Mouse (Mus musculus) liver, embryonic 12.5 days (tissue): ENCODE results near the gene Arntl2. TPM values are rescaled to one million over a fixed set of nuclear protein-coding genes. Genes with fewer than 3 reads are reported as not detected.

Experiments
- ATAC-seq: fragments of 200-750 bp; cut with Nextera tagmentation; 2 replicates; pipeline ENCODE4 v1.8.0; 2017; ENCODE audit warnings: moderate number of reproducible peaks, mild to moderate bottlenecking, moderate library complexity
- H3K27ac ChIP-seq: fragments of 300-500 bp; sonication (generic); 2 replicates; pipeline ENCODE4 v1.5.1; 2016; ENCODE audit warnings: mild to moderate bottlenecking
- H3K27me3 ChIP-seq: fragments of 300-500 bp; sonication (generic); replicated peaks from 2 replicates; pipeline ENCODE4 v1.6.1; 2016; ENCODE audit warnings: mild to moderate bottlenecking, moderate library complexity
- H3K36me3 ChIP-seq: fragments of 300-500 bp; sonication (generic); 2 replicates; pipeline ENCODE4 v1.6.1; 2016; ENCODE audit warnings: mild to moderate bottlenecking, moderate library complexity
- H3K4me1 ChIP-seq: fragments of 300-500 bp; sonication (generic); 2 replicates; pipeline ENCODE4 v1.6.1; 2016
- H3K4me2 ChIP-seq: fragments of 300-500 bp; sonication (generic); 2 replicates; pipeline ENCODE4 v1.6.1; 2016; ENCODE audit warnings: mild to moderate bottlenecking, moderate library complexity
- H3K4me3 ChIP-seq: fragments of 300-500 bp; sonication (generic); 2 replicates; pipeline ENCODE4 v1.5.1; 2016; ENCODE audit warnings: mild to moderate bottlenecking, moderate library complexity
- H3K9ac ChIP-seq: fragments of 300-500 bp; sonication (generic); 2 replicates; pipeline ENCODE4 v1.6.1; 2016; ENCODE audit warnings: mild to moderate bottlenecking, moderate library complexity
- H3K9me3 ChIP-seq: fragments of 300-500 bp; sonication (generic); replicated peaks from 2 replicates; pipeline ENCODE4 v1.6.1; 2016; ENCODE audit warnings: mild to moderate bottlenecking, moderate library complexity
- WGBS: fragments of 180-500 bp; shearing (Covaris S2); methylation state at CpG from one replicate; pipeline ENCODE4 v1.1.7; 2016; ENCODE audit not compliant: insufficient replicate concordance; 5-methylcytosine and 5-hydroxymethylcytosine counted together
- polyA plus RNA-seq: library from polyadenylated mRNA; unstranded; fragments of >200 nt; fragmentation: Nextera tagmentation; extraction: Ambion mirVana; gene quantifications from 2 replicates; pipeline ENCODE4 v1.2.1, GENCODE M21; 2016

Arntl2 gene
- polyA plus RNA-seq, 1 experiment from 2014 or later, result 0.94 TPM

DNA sequence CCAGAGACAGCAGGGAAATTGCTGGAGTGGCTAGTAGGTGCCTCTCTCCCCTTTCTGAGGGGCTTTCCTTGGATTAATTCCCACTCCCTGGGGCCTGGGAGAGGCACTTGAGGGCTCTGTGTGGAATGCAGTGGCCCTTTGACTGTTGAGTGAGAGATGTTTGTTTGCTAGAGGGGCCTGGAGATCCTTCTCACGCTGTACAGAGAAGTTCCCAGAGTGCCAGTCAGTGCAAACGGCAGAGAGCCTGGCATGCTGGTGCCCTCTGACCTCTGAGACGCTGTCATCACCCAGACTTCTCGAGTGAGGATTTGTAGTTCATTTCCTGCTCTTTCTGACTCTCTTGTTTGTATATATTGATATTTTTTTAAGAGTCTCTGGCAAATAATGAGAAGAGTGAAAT lies 39.9 kb downstream of the Arntl2 start:
- no peaks in the 10 kb centered on the region for H3K36me3 ChIP-seq
- no peaks in the 10 kb centered on the region for H3K9me3 ChIP-seq
- H3K27me3 ChIP-seq, result no peaks in the 10 kb centered on the region
- no peak for ATAC-seq
- no peak overlapping the region for H3K4me2 ChIP-seq
- H3K4me1 ChIP-seq, result no peaks in the 10 kb centered on the region; the same call in 1 of the 2 replicates
- no peak overlapping the region for H3K27ac ChIP-seq
- H3K9ac ChIP-seq, result no peak overlapping the region
- 44% methylated on average over 4 of the region's 4 CpGs for WGBS
- no peak overlapping the region for H3K4me3 ChIP-seq

DNA sequence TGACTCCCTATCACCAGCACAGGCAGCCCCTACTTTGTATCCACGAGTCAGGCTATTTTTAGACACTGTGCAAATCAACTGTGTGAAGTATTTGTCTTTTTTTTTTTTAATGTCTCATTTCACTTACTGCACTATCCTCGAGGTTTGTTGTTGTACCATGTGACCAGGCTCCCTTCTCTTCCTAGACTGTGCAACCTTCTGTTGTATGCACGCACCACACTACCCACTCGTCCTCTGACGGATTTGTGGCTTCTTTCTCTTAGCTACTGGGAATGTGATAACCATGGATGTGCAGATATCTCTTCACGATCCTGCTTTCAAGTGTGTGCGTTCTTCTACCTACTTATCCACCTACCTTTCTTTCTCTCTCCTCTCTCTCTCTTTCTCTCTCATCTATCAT lies 41.5 kb downstream of the Arntl2 start:
- 62% methylated on average over 7 of the region's 7 CpGs for WGBS
- no peaks in the 10 kb centered on the region; the same call in 1 of the 2 replicates for H3K4me1 ChIP-seq
- no peaks in the 10 kb centered on the region for H3K36me3 ChIP-seq
- no peaks in the 10 kb centered on the region for H3K9me3 ChIP-seq
- no peak overlapping the region for H3K27ac ChIP-seq
- H3K4me3 ChIP-seq, result no peak overlapping the region
- H3K9ac ChIP-seq, result no peak overlapping the region
- no peak for ATAC-seq
- H3K4me2 ChIP-seq, result no peak overlapping the region
- H3K27me3 ChIP-seq, result no peaks in the 10 kb centered on the region

DNA sequence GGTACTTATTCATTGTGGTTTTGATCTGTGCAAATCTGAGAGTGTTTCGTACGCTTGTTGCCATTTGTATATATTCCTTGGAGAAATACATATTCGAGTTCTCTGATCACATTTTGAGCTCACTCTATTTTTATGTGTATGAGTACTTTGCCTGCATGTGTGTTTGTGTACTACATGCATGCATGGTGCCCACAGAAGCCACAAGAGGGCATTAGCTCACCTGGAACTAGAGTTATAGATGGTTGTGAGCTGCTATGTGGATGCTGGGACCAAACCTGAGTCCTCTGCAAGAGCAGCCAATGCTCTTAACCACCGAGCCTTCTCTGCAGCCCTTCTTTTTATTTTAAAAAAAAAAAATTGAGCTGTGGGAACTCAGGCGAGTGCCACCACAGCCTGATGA lies 42.5 kb downstream of the Arntl2 start:
- H3K27me3 ChIP-seq, result no peaks in the 10 kb centered on the region
- no peak for ATAC-seq
- no peak overlapping the region for H3K4me3 ChIP-seq
- H3K36me3 ChIP-seq, result no peaks in the 10 kb centered on the region
- WGBS, result 71% methylated on average over 5 of the region's 5 CpGs
- H3K9me3 ChIP-seq, result no peaks in the 10 kb centered on the region
- no peaks in the 10 kb centered on the region; the same call in 1 of the 2 replicates for H3K4me1 ChIP-seq
- H3K27ac ChIP-seq, result no peak overlapping the region
- no peak overlapping the region for H3K9ac ChIP-seq
- no peak overlapping the region for H3K4me2 ChIP-seq

DNA sequence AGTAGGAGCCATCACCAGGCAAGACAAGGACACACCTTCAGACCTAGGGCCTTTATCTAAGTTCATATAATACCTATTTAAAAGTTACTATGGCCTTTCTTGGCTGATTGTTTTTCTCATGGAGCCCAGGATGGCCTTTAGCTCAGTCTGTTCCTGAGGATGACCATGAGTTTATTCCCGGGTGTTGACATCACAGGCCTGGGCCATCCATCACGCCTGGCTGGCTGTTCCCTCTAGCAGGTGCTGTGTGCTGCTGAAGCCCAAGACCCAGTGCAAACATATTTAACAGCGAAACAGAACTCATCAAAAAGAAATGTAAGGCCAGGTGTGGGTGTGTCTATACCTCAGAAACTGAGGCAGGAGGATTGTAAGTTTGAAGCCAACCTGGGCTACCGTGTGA lies 43.0 kb downstream of the Arntl2 start:
- no peak overlapping the region for H3K27ac ChIP-seq
- 72% methylated on average over 4 of the region's 4 CpGs for WGBS

DNA sequence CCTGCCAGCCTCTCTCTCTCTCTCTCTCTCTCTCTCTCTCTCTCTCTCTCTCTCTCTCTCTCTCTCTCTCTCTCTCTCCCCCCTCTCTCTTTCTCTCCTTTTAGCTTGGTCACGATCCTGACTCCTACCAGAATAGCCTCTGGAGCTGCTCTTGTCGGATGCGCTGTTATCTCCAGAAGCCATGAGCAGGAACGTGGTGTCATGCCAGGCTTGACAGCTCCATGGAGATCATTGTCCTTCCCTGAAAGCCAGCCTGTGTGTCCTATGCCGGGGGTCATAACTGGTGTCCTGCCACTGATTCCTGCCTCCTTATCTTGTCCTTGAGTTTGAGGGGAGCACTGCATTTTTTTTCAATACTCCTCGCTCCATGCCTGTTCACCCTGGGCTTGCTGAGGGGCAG lies 49.0 kb downstream of the Arntl2 start:
- no peak overlapping the region for H3K27ac ChIP-seq
- H3K27me3 ChIP-seq, result no peaks in the 10 kb centered on the region
- H3K4me1 ChIP-seq, result peaks cover 23% of the 10 kb centered on the region
- H3K9me3 ChIP-seq, result no peaks in the 10 kb centered on the region
- H3K4me2 ChIP-seq, result no peak overlapping the region
- no peak overlapping the region for H3K4me3 ChIP-seq
- no peaks in the 10 kb centered on the region for H3K36me3 ChIP-seq
- H3K9ac ChIP-seq, result no peak overlapping the region
- WGBS, result 56% methylated on average over 6 of the region's 6 CpGs
- ATAC-seq, result no peak

More for the DNA sequence above, 43.0 kb downstream of the Arntl2 start:
- Histone ChIP-seq H3K9me3 (no peaks in the 10 kb centered on the region), H3K36me3 (no peaks in the 10 kb centered on the region), H3K4me3 (no peak overlapping the region), H3K4me2 (no peak overlapping the region), H3K27me3 (no peaks in the 10 kb centered on the region), H3K9ac (no peak overlapping the region), H3K4me1 (no peaks in the 10 kb centered on the region; the same call in 1 of the 2 replicates)
- no peak for ATAC-seq

DNA sequence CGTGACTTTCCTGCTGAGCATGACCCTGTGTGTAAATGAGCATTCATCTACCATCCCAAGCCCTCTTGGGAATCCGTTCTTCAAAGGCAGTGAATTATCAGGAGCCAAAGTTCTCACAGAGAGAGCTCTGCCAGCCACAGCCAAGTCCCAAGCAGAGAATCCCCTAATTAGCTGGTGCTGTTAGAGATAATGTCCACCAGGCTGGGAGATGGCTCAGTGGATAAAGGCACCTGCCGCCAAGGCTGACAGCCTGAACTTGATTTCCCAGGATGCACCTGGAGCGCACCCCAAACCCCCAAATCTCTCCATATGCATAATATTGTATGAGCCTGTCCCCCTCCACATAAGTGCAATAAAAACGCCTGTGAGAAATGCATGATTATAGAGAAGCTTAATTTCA lies 49.5 kb downstream of the Arntl2 start:
- ATAC-seq, result no peak
- no peak overlapping the region for H3K4me3 ChIP-seq
- no peaks in the 10 kb centered on the region for H3K27me3 ChIP-seq
- H3K4me1 ChIP-seq, result peaks cover 28% of the 10 kb centered on the region
- WGBS, result 61% methylated on average over 5 of the region's 5 CpGs
- H3K36me3 ChIP-seq, result no peaks in the 10 kb centered on the region
- no peak overlapping the region for H3K9ac ChIP-seq
- H3K9me3 ChIP-seq, result no peaks in the 10 kb centered on the region
- H3K27ac ChIP-seq, result no peak overlapping the region
- no peak overlapping the region for H3K4me2 ChIP-seq

DNA sequence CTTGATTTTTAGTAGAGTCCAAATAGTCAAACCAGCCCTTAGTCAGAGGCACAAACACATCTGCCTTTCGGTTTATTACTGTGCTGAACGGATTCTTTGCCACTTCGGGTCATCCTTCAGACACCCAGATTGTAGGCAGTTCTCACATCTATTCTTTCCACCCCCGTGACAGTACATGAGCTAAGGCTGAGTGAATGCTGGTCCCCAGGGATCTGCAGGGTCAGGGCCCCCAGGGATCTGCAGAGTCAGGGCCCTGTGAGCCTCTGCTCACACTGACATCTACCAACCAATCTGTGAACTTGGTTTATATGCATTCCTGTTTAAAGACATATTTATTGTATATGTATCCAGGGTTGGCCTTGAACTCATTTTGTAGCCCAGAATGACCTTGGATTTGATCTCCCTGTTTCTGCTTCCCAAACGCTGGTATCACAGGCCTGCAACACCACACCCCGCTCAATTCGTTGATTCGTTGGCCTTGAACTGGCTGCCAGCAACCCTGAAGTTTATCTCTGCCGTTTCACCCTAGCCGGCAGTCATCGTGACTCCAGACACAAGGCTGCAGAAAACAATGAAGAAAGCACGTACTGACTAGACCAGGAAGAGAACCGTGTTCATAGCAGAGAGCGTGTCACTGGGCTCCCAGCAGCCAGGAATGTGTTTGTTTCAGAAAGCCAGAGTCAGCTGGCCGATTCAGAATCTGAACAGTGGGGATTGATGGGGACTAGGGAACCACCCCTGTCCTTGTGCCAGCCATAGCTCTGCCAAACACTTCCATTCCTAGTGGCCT lies 50.3 kb downstream of the Arntl2 start:
- H3K27ac ChIP-seq, result no peak overlapping the region
- WGBS, result 54% methylated on average over 15 of the region's 15 CpGs
- no peaks in the 10 kb centered on the region for H3K27me3 ChIP-seq
- H3K4me1 ChIP-seq, result peaks cover 35% of the 10 kb centered on the region
- H3K9me3 ChIP-seq, result no peaks in the 10 kb centered on the region
- no peak overlapping the region for H3K9ac ChIP-seq
- no peak overlapping the region for H3K4me3 ChIP-seq
- H3K4me2 ChIP-seq, result no peak overlapping the region
- ATAC-seq, result peak; percentile 34; the same call in 1 of the 2 replicates
- H3K36me3 ChIP-seq, result no peaks in the 10 kb centered on the region

DNA sequence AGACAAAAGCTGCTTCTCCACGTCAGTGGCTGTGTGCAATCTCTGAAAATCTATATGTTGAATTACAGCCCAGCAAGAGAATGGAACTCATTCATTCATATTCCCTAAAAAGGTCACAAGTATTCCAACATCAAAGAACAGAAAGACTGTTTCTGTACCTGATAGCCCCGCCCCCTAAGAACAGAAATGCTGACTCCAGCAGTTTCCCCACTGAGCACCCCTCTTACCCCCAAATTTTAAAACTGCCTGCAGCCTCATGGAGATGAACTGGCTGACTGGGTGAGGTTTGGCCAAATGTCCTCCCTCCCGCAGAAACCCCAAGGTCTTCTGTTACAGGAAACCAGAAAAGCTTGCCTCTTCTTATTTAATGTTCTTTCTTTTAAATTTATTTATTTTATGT lies 51.5 kb downstream of the Arntl2 start:
- Histone ChIP-seq H3K27ac (no peak overlapping the region), H3K9ac (no peak overlapping the region), H3K4me2 (no peak overlapping the region), H3K27me3 (no peaks in the 10 kb centered on the region), H3K4me3 (no peak overlapping the region), H3K9me3 (no peaks in the 10 kb centered on the region), H3K36me3 (no peaks in the 10 kb centered on the region), H3K4me1 (peaks cover 36% of the 10 kb centered on the region)
- no peak for ATAC-seq
- WGBS, result 69% methylated on average over 3 of the region's 3 CpGs

DNA sequence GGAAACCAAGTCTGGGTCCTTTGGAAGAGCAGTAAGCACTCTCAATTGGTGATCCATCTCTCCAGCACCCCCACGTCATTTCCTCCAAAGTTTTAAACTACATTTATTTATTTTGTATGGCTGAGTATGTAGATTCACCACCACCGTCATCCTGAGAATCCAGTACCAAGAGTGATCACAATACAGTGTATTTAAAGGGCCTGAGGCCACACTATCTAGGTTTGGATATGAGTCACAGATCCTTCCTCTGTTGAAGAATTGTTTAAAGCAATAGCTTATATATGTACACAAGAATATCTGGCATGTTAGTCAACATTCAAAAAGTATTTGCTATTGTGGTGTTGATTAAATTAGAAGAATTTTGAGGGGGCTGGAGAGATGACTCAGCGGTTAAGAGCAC lies 52.4 kb downstream of the Arntl2 start:
- 71% methylated on average over 3 of the region's 3 CpGs for WGBS
- H3K36me3 ChIP-seq, result no peaks in the 10 kb centered on the region
- H3K4me1 ChIP-seq, result peaks cover 45% of the 10 kb centered on the region
- H3K9me3 ChIP-seq, result no peaks in the 10 kb centered on the region
- no peak for ATAC-seq
- H3K4me2 ChIP-seq, result no peak overlapping the region
- no peak overlapping the region for H3K27ac ChIP-seq
- no peak overlapping the region for H3K4me3 ChIP-seq
- H3K9ac ChIP-seq, result no peak overlapping the region
- H3K27me3 ChIP-seq, result no peaks in the 10 kb centered on the region

DNA sequence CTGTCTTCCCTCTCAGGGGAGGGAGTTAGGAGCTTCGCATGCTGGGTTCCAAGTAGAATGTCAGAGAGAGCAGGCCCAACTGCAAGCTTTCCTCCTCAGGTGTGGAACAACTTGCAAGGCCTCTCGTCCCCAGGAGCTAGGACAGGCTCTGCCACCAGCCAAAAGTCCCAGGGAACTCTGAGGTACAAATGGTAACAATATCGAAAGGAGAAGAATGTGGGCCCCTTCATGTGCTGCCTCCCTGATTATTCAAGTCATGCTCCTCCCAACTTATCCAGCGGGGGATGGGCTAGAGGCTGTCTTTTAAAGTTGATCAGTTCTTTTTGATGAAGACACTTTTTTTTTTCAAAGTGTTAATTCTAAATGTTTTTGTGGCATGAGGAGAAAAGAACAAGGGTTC lies 54.2 kb downstream of the Arntl2 start, which contains the start of gene Smco2:
Smco2 (plus strand) TSS at position 55 of the 400 bp plus-strand sequence.
- H3K9me3 ChIP-seq, result no peaks in the 10 kb centered on the region
- H3K27me3 ChIP-seq, result no peaks in the 10 kb centered on the region
- no peak within 1 kb of the TSS for H3K4me3 ChIP-seq
- 48% methylated on average over 4 of the region's 4 CpGs for WGBS
- H3K27ac ChIP-seq, result peak within 1 kb of the TSS; percentile 39; the same call in 1 of the 2 replicates
- H3K36me3 ChIP-seq, result no peaks in the 10 kb centered on the region
- H3K9ac ChIP-seq, result no peak within 1 kb of the TSS
- peak within 1 kb of the TSS; percentile 43 for H3K4me2 ChIP-seq
- peaks cover 48% of the 10 kb centered on the region for H3K4me1 ChIP-seq
- ATAC-seq, result peak; percentile 76; the same call in 1 of the 2 replicates

DNA sequence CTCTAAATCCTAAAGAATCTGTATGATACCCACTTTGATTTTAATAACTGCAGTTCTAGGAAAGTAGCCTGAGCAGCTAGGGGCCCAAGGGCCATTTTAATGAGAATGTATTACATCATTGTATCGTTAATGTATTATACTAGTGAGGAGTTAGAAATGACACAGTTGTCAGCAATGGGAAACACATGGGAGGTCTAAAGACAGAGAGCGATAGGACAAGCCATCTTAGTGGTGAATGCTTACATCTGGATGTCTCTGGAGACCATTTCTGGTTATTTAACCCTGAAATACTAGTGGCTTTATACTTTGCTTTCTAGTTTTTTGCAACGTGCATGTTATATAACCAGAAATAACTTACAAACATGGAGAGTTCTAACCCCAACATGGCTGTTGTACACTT lies 56.1 kb downstream of the Arntl2 start:
- no peak for ATAC-seq

DNA sequence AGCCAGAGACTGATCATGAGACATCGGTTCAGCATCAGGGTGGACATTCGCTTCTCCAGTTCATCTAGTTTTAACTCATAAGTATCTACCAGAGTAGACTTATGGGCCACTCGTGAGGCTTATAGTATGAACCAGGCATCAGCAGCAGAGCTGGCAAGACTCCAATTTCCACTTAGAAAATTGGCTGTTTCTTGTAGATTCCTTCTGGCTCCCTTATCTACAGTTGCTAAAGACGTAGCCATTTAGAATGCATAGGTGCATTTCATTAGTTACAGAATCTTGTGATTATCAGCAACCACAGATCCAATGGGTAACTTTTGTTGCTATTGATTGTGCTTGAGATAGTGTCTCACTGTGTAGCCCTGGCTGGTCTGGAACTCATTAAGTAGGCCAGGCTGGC lies 56.9 kb downstream of the Arntl2 start:
- H3K4me3 ChIP-seq, result no peak overlapping the region

More for the DNA sequence above, 56.1 kb downstream of the Arntl2 start:
- Histone ChIP-seq H3K4me3 (no peak overlapping the region), H3K9ac (no peak overlapping the region), H3K27me3 (no peaks in the 10 kb centered on the region), H3K36me3 (no peaks in the 10 kb centered on the region), H3K4me1 (peaks cover 35% of the 10 kb centered on the region), H3K4me2 (no peak overlapping the region), H3K27ac (no peak overlapping the region), H3K9me3 (no peaks in the 10 kb centered on the region)
- 72% methylated on average over 3 of the region's 3 CpGs for WGBS

More for the DNA sequence above, 56.9 kb downstream of the Arntl2 start:
- Histone ChIP-seq H3K36me3 (no peaks in the 10 kb centered on the region), H3K27ac (no peak overlapping the region), H3K9ac (no peak overlapping the region), H3K9me3 (no peaks in the 10 kb centered on the region), H3K27me3 (no peaks in the 10 kb centered on the region), H3K4me1 (peaks cover 35% of the 10 kb centered on the region), H3K4me2 (no peak overlapping the region)
- ATAC-seq, result no peak
- WGBS, result 62% methylated on average over 4 of the region's 4 CpGs
